Mouse (Mus musculus): ENCODE measurements at regions not wholly inside any gene's neighbourhood (a gene's known extent, or its start where the extent isn't known, plus 50 kb on each side); places are given as distances from the start of the nearest gene placed in this dataset.

DNA sequence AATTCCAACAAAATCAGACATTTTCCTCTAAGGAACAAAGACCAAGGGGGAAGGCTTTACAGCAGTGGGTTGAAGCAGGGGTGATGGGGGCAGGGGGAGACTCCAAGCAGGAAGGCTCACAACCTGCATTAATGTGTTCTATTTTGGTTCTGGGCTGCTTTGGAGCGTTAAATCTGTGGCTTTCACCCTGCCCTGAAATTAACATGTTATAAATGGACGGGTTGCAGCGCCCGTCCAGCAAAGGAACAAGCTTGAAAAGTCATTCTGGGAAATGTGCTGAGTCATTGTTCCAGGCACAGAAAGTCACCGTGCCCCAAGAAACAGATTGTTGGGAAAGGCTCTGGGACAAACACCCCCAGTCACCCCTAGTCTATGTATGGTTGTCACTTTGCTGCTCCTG lies 127.2 kb upstream of the Gmds start:
- no peak for ATAC-seq (ENCODE audit: low FRiP score, low TSS enrichment)
- DNase-seq (ENCODE audit: low spot score), result no peak

GRCm38 (mm10) chr13:32465041-32465682 lies 126.6 kb upstream of the Gmds start:
- Histone ChIP-seq H3K9ac (ENCODE audit: low read length) (no peak overlapping the region), H3K27ac (replicated peaks) (no peak overlapping the region), H3K27me3 (ENCODE audit: control insufficient read depth, insufficient read depth, low read length) (no peaks in the 10 kb centered on the region), H3K4me3 (ENCODE audit: low read depth, low read length) (no peak overlapping the region), H3K36me3 (ENCODE audit: control insufficient read depth, insufficient read depth, low read length) (no peaks in the 10 kb centered on the region), H3K4me1 (replicated peaks; ENCODE audit: control insufficient read depth, insufficient read depth) (no peaks in the 10 kb centered on the region), H3K9me3 (ENCODE audit: control insufficient read depth, low read length) (no peaks in the 10 kb centered on the region), H3K4me2 (replicated peaks; ENCODE audit: low read depth) (no peak overlapping the region)
- no peak for DNase-seq (ENCODE audit: low spot score)
- TF ChIP-seq CTCF (IDR thresholded peaks at IDR 0.05; ENCODE audit: low read depth) (no peak), EP300 (optimal IDR thresholded peaks at IDR 0.05) (no peak)
- 94% methylated on average over 6 of the region's 6 CpGs for WGBS
- no peak for ATAC-seq (ENCODE audit: low FRiP score, low TSS enrichment)

More for the DNA sequence above, 127.2 kb upstream of the Gmds start:
- Histone ChIP-seq H3K27me3 (ENCODE audit: control insufficient read depth, insufficient read depth, low read length) (no peaks in the 10 kb centered on the region), H3K4me3 (ENCODE audit: low read depth, low read length) (no peak overlapping the region), H3K27ac (replicated peaks) (no peak overlapping the region), H3K4me2 (replicated peaks; ENCODE audit: low read depth) (no peak overlapping the region), H3K36me3 (ENCODE audit: control insufficient read depth, insufficient read depth, low read length) (no peaks in the 10 kb centered on the region), H3K9me3 (ENCODE audit: control insufficient read depth, low read length) (no peaks in the 10 kb centered on the region), H3K4me1 (replicated peaks; ENCODE audit: control insufficient read depth, insufficient read depth) (no peaks in the 10 kb centered on the region), H3K9ac (ENCODE audit: low read length) (no peak overlapping the region)
- no peak for TF ChIP-seq CTCF (IDR thresholded peaks at IDR 0.05; ENCODE audit: low read depth)
- TF ChIP-seq EP300 (optimal IDR thresholded peaks at IDR 0.05), result no peak
- 26% methylated on average over 5 of the region's 5 CpGs for WGBS

- WGBS, result 68% methylated on average over 11 of the region's 11 CpGs
- H3K4me1 ChIP-seq (replicated peaks; ENCODE audit: control insufficient read depth, insufficient read depth), result no peaks in the 10 kb centered on the region
- H3K9me3 ChIP-seq (ENCODE audit: control insufficient read depth, low read length), result no peaks in the 10 kb centered on the region
- TF ChIP-seq EP300 (optimal IDR thresholded peaks at IDR 0.05) (no peak), CTCF (IDR thresholded peaks at IDR 0.05; ENCODE audit: low read depth) (no peak)
- DNase-seq (ENCODE audit: low spot score) (no peak), ATAC-seq (ENCODE audit: low FRiP score, low TSS enrichment) (no peak)
- no peak overlapping the region for H3K9ac ChIP-seq (ENCODE audit: low read length)
- H3K4me2 ChIP-seq (replicated peaks; ENCODE audit: low read depth), result no peak overlapping the region
- H3K27ac ChIP-seq (replicated peaks), result no peak overlapping the region
- H3K27me3 ChIP-seq (ENCODE audit: control insufficient read depth, insufficient read depth, low read length), result no peaks in the 10 kb centered on the region
- H3K36me3 ChIP-seq (ENCODE audit: control insufficient read depth, insufficient read depth, low read length), result no peaks in the 10 kb centered on the region
- H3K4me3 ChIP-seq (ENCODE audit: low read depth, low read length), result no peak overlapping the region
These were observed 116.0 kb upstream of the Gmds start for GRCm38 (mm10) chr13:32454419-32455146.

- Histone ChIP-seq H3K4me2 (replicated peaks; ENCODE audit: low read depth) (no peak overlapping the region), H3K27me3 (ENCODE audit: control insufficient read depth, insufficient read depth, low read length) (no peaks in the 10 kb centered on the region), H3K4me3 (ENCODE audit: low read depth, low read length) (no peak overlapping the region), H3K36me3 (ENCODE audit: control insufficient read depth, insufficient read depth, low read length) (no peaks in the 10 kb centered on the region), H3K27ac (replicated peaks) (no peak overlapping the region), H3K9ac (ENCODE audit: low read length) (no peak overlapping the region), H3K9me3 (ENCODE audit: control insufficient read depth, low read length) (no peaks in the 10 kb centered on the region), H3K4me1 (replicated peaks; ENCODE audit: control insufficient read depth, insufficient read depth) (no peaks in the 10 kb centered on the region)
- WGBS, result 59% methylated on average over 8 of the region's 8 CpGs
- DNase-seq (ENCODE audit: low spot score), result no peak
- no peak for TF ChIP-seq EP300 (optimal IDR thresholded peaks at IDR 0.05)
- no peak for TF ChIP-seq CTCF (IDR thresholded peaks at IDR 0.05; ENCODE audit: low read depth)
- ATAC-seq (ENCODE audit: low FRiP score, low TSS enrichment), result no peak
These were observed 111.3 kb upstream of the Gmds start for GRCm38 (mm10) chr13:32449710-32450417.

- no peak overlapping the region for H3K27ac ChIP-seq (replicated peaks)
- no peaks in the 10 kb centered on the region for H3K9me3 ChIP-seq (ENCODE audit: control insufficient read depth, low read length)
- DNase-seq (ENCODE audit: low spot score) (no peak), ATAC-seq (ENCODE audit: low FRiP score, low TSS enrichment) (no peak)
- H3K4me2 ChIP-seq (replicated peaks; ENCODE audit: low read depth), result no peak overlapping the region
- TF ChIP-seq EP300 (optimal IDR thresholded peaks at IDR 0.05), result no peak
- no peak for TF ChIP-seq CTCF (IDR thresholded peaks at IDR 0.05; ENCODE audit: low read depth)
- no peaks in the 10 kb centered on the region for H3K36me3 ChIP-seq (ENCODE audit: control insufficient read depth, insufficient read depth, low read length)
- no peaks in the 10 kb centered on the region for H3K4me1 ChIP-seq (replicated peaks; ENCODE audit: control insufficient read depth, insufficient read depth)
- no peaks in the 10 kb centered on the region for H3K27me3 ChIP-seq (ENCODE audit: control insufficient read depth, insufficient read depth, low read length)
- H3K9ac ChIP-seq (ENCODE audit: low read length), result no peak overlapping the region
- WGBS, result 74% methylated on average over 3 of the region's 3 CpGs
- H3K4me3 ChIP-seq (ENCODE audit: low read depth, low read length), result no peak overlapping the region
These were observed 106.0 kb upstream of the Gmds start for GRCm38 (mm10) chr13:32444531-32444930.

- no peak overlapping the region for H3K4me2 ChIP-seq (replicated peaks; ENCODE audit: low read depth)
- no peak overlapping the region for H3K4me3 ChIP-seq (ENCODE audit: low read depth, low read length)
- no peaks in the 10 kb centered on the region for H3K36me3 ChIP-seq (ENCODE audit: control insufficient read depth, insufficient read depth, low read length)
- no peak overlapping the region for H3K9ac ChIP-seq (ENCODE audit: low read length)
- TF ChIP-seq CTCF (IDR thresholded peaks at IDR 0.05; ENCODE audit: low read depth), result no peak
- no peak for TF ChIP-seq EP300 (optimal IDR thresholded peaks at IDR 0.05)
- H3K4me1 ChIP-seq (replicated peaks; ENCODE audit: control insufficient read depth, insufficient read depth), result no peaks in the 10 kb centered on the region
- DNase-seq (ENCODE audit: low spot score) (no peak), ATAC-seq (ENCODE audit: low FRiP score, low TSS enrichment) (no peak)
- H3K9me3 ChIP-seq (ENCODE audit: control insufficient read depth, low read length), result no peaks in the 10 kb centered on the region
- H3K27me3 ChIP-seq (ENCODE audit: control insufficient read depth, insufficient read depth, low read length), result no peaks in the 10 kb centered on the region
- 72% methylated on average over 13 of the region's 13 CpGs for WGBS
- H3K27ac ChIP-seq (replicated peaks), result no peak overlapping the region
These were observed 103.5 kb upstream of the Gmds start for GRCm38 (mm10) chr13:32442025-32442424.

Data from stomach, postnatal 0 days (tissue).